Mouse (Mus musculus): Measurements from ENCODE around the gene Mphosph9.

- TF ChIP-seq POLR2A (IDR thresholded peaks at IDR 0.05; ENCODE audit: extremely low read depth, insufficient read depth, low read length) (no peak), CTCF (IDR thresholded peaks at IDR 0.05; ENCODE audit: low read depth, low read length) (no peak)
These were observed 122.6 kb downstream of the Mphosph9 start for GRCm38 (mm10) chr5:124205211-124205610.

Measured in liver, adult 2 months (tissue).